Mouse (Mus musculus) myocyte (in vitro differentiated cells): ENCODE results near the gene Cd83.

Experiments used
- MYOG ChIP-seq, 3 experiments: IDR thresholded peaks; one replicate each; pipeline ENCODE4 v1.6.1; 2011; ENCODE audit warnings: control low read depth in 2 of 3, low read depth in 2 of 3, mild to moderate bottlenecking in 2 of 3; ENCODE audit not compliant: insufficient read length in 2 of 3, control insufficient read depth in 1 of 3, insufficient read depth in 1 of 3
- TCF12 ChIP-seq: IDR thresholded peaks from one replicate; pipeline ENCODE4 v1.6.1; 2011; ENCODE audit warnings: mild to moderate bottlenecking, control low read depth; ENCODE audit not compliant: poor library complexity, insufficient read depth, severe bottlenecking

GRCm38 (mm10) chr13:43845151-43845550 is 60.6 kb downstream of the Cd83 start:
- TF ChIP-seq TCF12 (no peak), MYOG (IDR thresholded peaks at IDR 0.05; ENCODE audit: control insufficient read depth in 1 of 3, insufficient read depth in 1 of 3, insufficient read length in 2 of 3, low read depth in 2 of 3) (no peak)
